Mouse (Mus musculus) 416B (cell line): ENCODE data around the gene Akap1.
"Not testable (repeated sequence)": the region's sequence is repeated elsewhere in the genome, so short reads cannot be mapped to it uniquely, and the experiment has no call there.

Experiments used
- DNase-seq: peaks from one replicate; pipeline ENCODE4 v3.0.0; 2011; ENCODE audit warnings: low read depth

Akap1 gene

GRCm38 (mm10) chr11:88864458-88865197, at the start of gene Akap1:
TSS of gene Akap1 (minus strand) at chr11:88864586.
- peak; percentile 97 for DNase-seq

DNA sequence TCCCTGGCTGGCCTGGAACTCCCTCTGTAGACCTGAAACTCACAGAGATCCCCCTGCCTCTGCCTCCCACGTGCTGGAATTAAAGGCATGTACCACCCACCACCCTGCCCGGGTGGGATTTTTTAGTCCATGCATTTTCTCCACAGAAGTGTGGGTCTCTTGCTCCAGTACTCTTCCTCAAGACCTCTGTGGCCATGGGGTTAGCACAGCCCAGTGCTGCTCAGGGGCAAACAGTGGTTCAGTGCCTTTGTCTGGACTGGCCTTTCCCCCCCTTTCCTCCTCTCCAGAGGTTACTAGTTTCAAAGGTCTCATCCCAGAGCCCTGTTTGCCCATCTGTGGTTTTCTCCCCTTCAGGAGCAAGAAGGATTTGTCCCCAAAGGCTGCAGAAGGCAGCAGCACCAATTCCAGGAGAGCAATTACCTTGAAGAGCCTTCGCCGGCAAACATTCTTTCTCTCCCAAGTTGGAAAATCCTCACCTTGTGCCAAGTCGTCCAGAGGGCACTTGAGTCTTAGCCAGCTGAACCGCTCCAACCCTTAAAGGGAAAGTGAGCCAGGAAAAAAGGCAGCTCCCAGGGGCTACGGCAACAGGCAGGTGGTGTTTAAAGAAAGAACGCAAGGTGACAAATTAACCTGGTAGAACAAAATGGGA, 45.1 kb upstream of the Akap1 start:
- no peak for DNase-seq

- DNase-seq = peak; percentile 84
Observed at GRCm38 (mm10) chr11:88908557-88909211, 44.3 kb upstream of the Akap1 start.

GRCm38 (mm10) chr11:88907886-88908285, 43.5 kb upstream of the Akap1 start:
- DNase-seq = no peak

- no peak for DNase-seq
Observed at GRCm38 (mm10) chr11:88905621-88906020, 41.2 kb upstream of the Akap1 start.

DNA sequence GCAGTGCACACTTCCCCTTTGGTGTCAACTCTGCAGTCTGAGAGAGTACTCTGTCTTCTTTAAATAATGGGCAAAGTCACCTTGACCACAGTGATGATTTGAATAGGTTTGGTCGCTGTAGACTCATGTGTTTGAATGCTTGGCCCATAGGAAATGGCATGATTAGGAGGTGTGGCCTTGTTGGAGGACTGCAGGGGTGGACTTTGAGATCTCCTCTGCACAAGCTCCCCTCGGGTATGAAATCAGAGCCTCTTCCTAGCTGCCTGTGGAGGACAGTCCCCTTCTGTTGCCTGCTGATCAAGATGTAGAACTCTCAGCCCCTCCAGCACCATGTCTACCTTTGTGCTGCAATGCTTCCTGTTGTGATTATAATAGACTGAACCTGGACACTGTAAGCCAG, 39.7 kb upstream of the Akap1 start:
- DNase-seq = no peak

GRCm38 (mm10) chr11:88902762-88903161, 38.4 kb upstream of the Akap1 start:
- DNase-seq = no peak

GRCm38 (mm10) chr11:88901341-88901802, 37.0 kb upstream of the Akap1 start:
- DNase-seq = peak; percentile 21

- no peak for DNase-seq
Observed at GRCm38 (mm10) chr11:88899561-88899960, 35.2 kb upstream of the Akap1 start.

DNA sequence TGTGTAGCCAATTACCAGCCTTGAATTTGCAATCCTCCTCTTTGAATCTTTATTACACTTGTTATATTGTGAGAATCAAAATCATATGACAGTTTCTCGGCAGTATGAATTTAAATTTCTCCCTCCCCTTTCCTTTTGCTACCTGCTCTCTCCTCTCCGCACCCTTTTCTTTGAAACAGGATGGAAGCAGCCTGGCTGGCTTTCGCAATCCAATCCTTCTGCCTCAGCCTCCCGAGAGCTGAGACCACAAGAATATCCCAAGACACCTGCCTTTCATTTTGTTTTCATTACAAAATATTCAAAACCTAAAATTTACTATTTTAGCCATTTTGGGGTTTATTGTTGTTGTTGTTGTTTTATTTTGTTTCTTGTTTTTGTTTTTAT, 34.0 kb upstream of the Akap1 start:
- peak; percentile 29 for DNase-seq

DNA sequence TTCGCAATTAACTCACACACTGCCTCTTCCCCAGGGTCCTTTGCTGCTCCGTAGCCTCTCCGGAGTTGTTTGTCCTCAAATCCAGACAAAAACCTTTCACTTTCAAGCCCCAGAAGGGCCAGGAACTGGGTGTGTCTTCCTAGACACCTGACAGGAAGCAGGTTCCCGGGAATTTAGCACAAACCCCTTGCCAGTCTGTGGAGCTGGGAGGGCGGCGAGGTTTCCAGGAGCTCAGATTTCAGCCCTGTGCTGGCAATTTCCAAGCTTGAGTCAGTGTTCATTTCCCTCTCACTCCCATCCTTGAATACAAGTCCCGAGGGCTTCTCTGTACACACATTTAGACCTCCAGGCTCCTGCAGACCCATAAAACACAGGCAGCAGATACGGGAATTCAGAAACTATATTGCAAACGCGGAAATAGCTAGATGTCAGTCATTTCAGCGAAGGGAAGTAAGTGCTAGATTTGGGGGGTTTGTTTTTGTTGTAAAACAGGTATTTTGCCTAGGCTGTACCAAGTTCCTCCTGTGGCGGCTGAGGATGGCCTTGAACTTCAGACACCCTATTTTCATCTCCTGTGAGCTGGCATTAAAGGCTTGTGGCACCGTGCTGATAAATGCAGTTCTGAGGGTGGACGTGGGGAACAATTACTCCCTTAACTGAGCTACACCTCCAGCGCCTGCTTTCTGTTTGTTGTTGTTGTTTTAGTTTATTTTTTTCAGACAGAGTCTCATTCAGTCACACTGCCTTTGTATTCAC, 33.4 kb upstream of the Akap1 start:
- DNase-seq = peak; percentile 39

GRCm38 (mm10) chr11:88895800-88896232, 31.4 kb upstream of the Akap1 start:
- DNase-seq = not testable (repeated sequence)

DNA sequence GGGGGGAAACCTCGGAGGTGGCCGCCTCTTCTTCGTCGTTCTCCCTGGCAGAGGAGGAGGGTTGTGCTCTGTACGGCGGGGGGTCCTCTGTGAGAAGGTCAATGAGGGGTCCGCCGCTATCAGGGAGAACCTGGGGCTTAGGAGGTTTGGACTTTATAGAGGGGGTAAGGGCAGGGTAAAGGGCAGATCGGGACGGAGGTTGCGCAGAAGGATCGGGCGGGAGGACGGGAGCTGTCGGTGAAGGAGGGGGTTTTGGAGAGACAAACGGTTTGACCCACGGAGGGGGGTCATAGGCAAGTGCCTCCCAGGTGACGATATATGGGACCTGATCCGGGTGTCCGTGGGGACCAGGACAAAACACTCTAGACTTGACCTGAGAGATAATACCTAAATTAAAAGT, 30.8 kb upstream of the Akap1 start:
- not testable (repeated sequence) for DNase-seq

DNA sequence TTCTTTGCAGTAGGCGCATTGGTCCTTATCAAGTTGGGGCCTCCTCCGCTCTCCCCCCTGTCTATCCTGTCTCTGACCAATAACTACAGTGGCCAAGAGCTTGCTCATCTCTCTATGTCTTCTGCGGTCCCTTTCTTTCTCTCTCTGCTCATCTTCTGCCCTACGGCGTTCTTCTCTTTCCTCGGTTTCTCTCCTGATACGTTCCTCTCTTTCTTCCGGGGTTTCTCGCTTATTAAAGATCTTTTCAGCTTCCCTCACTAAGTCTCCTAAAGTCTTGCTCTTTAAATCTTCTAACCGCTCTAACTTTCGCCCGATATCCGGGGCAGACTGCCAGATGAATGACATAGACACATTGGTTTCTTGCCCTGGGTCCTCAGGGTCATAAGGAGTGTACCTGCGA, 29.9 kb upstream of the Akap1 start:
- DNase-seq = not testable (repeated sequence)

- not testable (repeated sequence) for DNase-seq
Observed at GRCm38 (mm10) chr11:88893501-88893900, 29.1 kb upstream of the Akap1 start.

- not testable (repeated sequence) for DNase-seq
Observed at GRCm38 (mm10) chr11:88892789-88893188, 28.4 kb upstream of the Akap1 start.

- DNase-seq = not testable (repeated sequence)
Observed at GRCm38 (mm10) chr11:88891921-88892561, 27.7 kb upstream of the Akap1 start.

DNA sequence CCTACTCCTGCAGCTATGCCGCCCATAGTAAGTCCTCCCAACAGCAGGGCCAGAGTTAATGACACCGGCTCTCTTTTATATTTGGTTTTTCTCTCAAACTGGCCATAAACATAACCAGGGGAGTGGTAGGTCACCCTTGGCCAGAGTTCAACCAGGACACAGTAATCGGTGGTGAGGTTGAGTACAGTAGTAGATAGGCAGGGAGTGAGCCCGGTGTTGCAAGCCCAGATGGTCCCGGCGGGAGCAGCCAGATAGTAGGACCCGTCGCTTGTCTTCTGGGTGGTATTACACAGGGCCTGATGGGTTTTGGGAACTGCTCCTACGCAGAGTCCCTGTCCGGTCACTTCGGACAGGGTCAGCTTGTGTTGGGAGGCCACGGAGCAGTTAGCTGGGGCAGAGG, 27.1 kb upstream of the Akap1 start:
- DNase-seq = not testable (repeated sequence)

DNA sequence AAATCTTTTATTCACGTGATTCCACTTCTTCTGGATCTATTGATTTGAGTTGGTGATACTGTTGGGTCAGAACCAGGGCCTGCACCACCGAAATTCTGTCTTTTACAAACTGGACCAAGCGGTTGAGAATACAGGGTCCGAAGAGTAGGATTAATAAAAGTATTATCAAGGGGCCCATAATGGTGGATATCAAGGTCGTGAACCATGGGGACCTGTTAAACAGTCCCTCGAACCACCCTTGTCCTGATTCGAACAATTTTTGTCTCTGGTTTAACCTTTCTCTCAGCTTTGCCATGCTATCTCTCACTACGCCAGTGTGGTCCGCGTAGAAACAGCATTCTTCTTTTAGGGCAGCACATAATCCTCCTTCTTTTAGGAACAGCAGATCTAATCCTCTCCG, 26.5 kb upstream of the Akap1 start:
- not testable (repeated sequence) for DNase-seq

GRCm38 (mm10) chr11:88888996-88889395, 24.6 kb upstream of the Akap1 start:
- DNase-seq = peak; percentile 39

DNA sequence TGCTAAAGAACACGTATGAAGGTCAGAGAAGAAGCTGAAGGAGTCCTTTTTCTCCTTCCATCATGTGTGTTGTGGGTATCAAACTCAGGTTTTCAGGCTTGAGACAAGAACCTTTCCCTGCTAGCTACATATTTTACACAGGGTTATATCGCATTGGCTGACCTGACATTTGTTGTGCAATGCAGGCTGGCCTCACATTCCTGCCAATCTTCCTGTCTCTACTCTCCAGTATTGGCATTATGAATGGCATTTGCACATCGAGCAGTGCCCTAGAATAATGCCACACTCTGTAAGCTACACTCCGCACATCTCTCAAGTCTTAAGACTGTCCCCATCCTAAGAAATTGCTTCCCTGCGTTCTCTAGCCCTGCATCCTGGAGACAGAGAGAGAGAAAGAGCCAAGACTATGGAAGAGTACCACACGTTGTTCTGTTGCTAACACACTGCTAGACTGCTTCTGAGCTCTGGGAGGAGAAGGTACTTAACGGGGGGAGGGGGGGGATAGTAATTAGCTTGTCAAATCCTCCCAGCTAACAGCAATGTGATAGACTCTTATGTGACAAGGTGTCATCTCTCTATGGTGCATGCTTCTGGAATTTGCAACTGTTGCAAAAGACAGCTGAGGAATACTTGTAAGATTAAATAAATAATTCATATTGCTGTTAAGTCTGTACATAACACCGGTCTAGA, 20.1 kb upstream of the Akap1 start:
- no peak for DNase-seq
